Mouse (Mus musculus) myocyte (in vitro differentiated cells): ENCODE data around the gene Msantd1.

Experiments used
- CEBPB ChIP-seq: IDR thresholded peaks from 2 replicates; pipeline ENCODE4 v1.6.1; 2011; ENCODE audit warnings: mild to moderate bottlenecking, moderate library complexity; ENCODE audit not compliant: poor library complexity, insufficient read depth, severe bottlenecking
- E2F4 ChIP-seq: IDR thresholded peaks from one replicate; pipeline ENCODE4 v1.6.1; 2011; ENCODE audit warnings: mild to moderate bottlenecking, control low read depth, moderate library complexity; ENCODE audit not compliant: insufficient read depth
- MAX ChIP-seq: IDR thresholded peaks from one replicate; pipeline ENCODE4 v1.6.1; 2011; ENCODE audit warnings: low read depth, mild to moderate bottlenecking, control low read depth
- MYOG ChIP-seq, 3 experiments: IDR thresholded peaks; one replicate each; pipeline ENCODE4 v1.6.1; 2011; ENCODE audit warnings: control low read depth in 2 of 3, low read depth in 2 of 3, mild to moderate bottlenecking in 2 of 3; ENCODE audit not compliant: insufficient read length in 2 of 3, control insufficient read depth in 1 of 3, insufficient read depth in 1 of 3
- POLR2A ChIP-seq: IDR thresholded peaks from one replicate; pipeline ENCODE4 v1.6.1; 2011; ENCODE audit warnings: low read depth, mild to moderate bottlenecking, control low read depth, moderate library complexity; ENCODE audit not compliant: insufficient read length
- POLR2AphosphoS2 ChIP-seq: IDR thresholded peaks from one replicate; pipeline ENCODE4 v1.6.1; 2011; ENCODE audit warnings: low read depth, control low read depth; ENCODE audit not compliant: insufficient read length
- TCF3 ChIP-seq: IDR thresholded peaks from one replicate; pipeline ENCODE4 v1.6.1; 2011; ENCODE audit warnings: low read depth, control low read depth; ENCODE audit not compliant: insufficient read length
- USF1 ChIP-seq: IDR thresholded peaks from one replicate; pipeline ENCODE4 v1.6.1; 2011; ENCODE audit warnings: low read depth, mild to moderate bottlenecking, control low read depth, moderate library complexity

DNA sequence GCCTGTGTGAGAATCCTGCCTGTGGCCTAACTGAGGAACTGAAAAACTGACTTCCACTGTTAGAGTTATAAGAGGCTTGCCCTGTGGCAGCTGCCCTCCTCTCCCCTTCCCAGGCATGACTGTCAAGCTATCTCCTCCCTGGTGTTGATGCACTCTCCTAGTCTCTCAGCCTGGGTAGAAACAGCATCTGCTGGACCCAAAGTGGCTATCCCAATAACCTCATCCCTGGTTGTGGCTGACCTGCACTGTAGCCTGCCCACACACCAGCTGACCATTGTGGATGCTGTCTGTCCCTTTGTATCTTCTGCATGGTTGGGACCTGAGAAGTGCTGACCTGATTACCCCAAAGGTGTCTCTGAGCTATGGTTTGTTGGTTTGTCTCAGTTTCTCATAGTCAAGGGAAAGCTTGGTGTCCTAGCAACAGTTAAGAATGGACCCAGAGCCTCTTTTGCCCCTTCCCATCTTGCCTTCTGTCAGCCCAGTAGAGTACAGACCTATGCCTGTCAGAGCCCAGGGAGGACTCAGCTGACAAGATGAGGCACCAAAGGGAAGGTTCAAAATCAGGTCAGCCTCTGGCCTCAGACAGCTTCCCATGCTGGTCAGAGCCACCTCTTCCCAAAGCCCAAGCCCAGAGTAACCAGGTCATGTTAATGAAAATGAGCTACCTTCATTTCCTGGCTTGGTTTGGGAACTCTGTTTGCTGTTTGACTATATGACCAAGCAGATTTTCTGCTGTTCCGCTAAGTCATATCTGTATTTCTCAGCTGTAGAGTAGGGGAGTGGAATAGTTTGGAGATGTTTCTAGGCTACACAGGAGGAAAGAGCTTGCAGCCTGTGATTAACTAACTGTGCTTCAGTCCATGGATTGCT is 2.1 kb downstream of the Msantd1 start:
- TF ChIP-seq CEBPB: no peak
- no peak for TF ChIP-seq POLR2A
- TF ChIP-seq MYOG (IDR thresholded peaks at IDR 0.05; ENCODE audit: control insufficient read depth in 1 of 3, insufficient read depth in 1 of 3, insufficient read length in 2 of 3, low read depth in 2 of 3): no peak
- TF ChIP-seq MAX: no peak
- TF ChIP-seq USF1: no peak
- TF ChIP-seq POLR2AphosphoS2: no peak
- no peak for TF ChIP-seq E2F4
- TF ChIP-seq TCF3: no peak
